Mouse (Mus musculus) adrenal gland, postnatal 36 days (tissue): ENCODE measurements around the gene AA792892. TPM values are rescaled to one million over a fixed set of nuclear protein-coding genes. Genes with fewer than 3 reads are reported as not detected.
"Not testable (repeated sequence)": the region's sequence is repeated elsewhere in the genome, so short reads cannot be mapped to it uniquely, and the experiment has no call there.

ENCODE experiments used
- DNase-seq, 2 experiments: peaks; one replicate each; pipeline ENCODE4 v3.0.0; 2021; ENCODE audit warnings: mixed read lengths in 1 of 2
- long read RNA-seq, 2 experiments: library from polyadenylated mRNA; stranded (forward); transcript quantifications; one replicate each; pipeline ENCODE4 v2.0.0; 2021; ENCODE audit warnings: borderline sequencing depth in 2 of 2
- total RNA-seq, 2 experiments: library from RNA; stranded (reverse); gene quantifications; 2 replicates each; pipeline ENCODE4 v1.2.3; 2021

Gene AA792892
- not detected for total RNA-seq
- long read RNA-seq, experiment 1: 0 reads
- long read RNA-seq, experiment 2: 0 reads

GRCm38 (mm10) chr5:94339449-94339848 lies at the start of gene AA792892:
Gene AA792892 (plus strand): TSS chr5:94339749.
- DNase-seq: not testable (repeated sequence)

GRCm38 (mm10) chr5:94306696-94307095 lies 32.9 kb upstream of the AA792892 start, which contains the start of gene A430089I19Rik:
Gene A430089I19Rik (minus strand): TSS chr5:94306796.
- DNase-seq: not testable (repeated sequence)

- not testable (repeated sequence) for DNase-seq
These were observed 25.4 kb upstream of the AA792892 start, which contains the start of gene Gm6502 for GRCm38 (mm10) chr5:94314135-94314534. Gene Gm6502 (plus strand): TSS chr5:94314435.

Other genes with a start within 250 kb of the AA792892 start
- not detected for gene Gm3106, start 121.7 kb upstream of the AA792892 start, total RNA-seq
- gene A430089I19Rik, start 33.0 kb upstream of the AA792892 start, total RNA-seq: not detected
- not detected for gene Gm6502, start 25.3 kb upstream of the AA792892 start, total RNA-seq
- not detected for gene Gm7682, start 106.0 kb downstream of the AA792892 start, total RNA-seq
- not detected for gene Gm3139, start 186.5 kb downstream of the AA792892 start, total RNA-seq